Mouse (Mus musculus): ENCODE results near the gene Stab1.

Gene Stab1

GRCm38 (mm10) chr14:31165458-31165857 is 3.0 kb downstream of the Stab1 start:
- no peak for DNase-seq (ENCODE audit: low read depth, low spot score)

- DNase-seq (ENCODE audit: low read depth, low spot score): no peak
These were observed 3.4 kb downstream of the Stab1 start for GRCm38 (mm10) chr14:31165010-31165409.

- DNase-seq (ENCODE audit: low read depth, low spot score): no peak
These were observed 4.4 kb downstream of the Stab1 start for GRCm38 (mm10) chr14:31164067-31164466.

GRCm38 (mm10) chr14:31161638-31162037 is 6.8 kb downstream of the Stab1 start:
- DNase-seq (ENCODE audit: low read depth, low spot score): no peak

- DNase-seq (ENCODE audit: low read depth, low spot score): no peak
These were observed 7.2 kb downstream of the Stab1 start for GRCm38 (mm10) chr14:31161191-31161590.

- no peak for DNase-seq (ENCODE audit: low read depth, low spot score)
These were observed 8.0 kb downstream of the Stab1 start for GRCm38 (mm10) chr14:31160196-31161150.

GRCm38 (mm10) chr14:31145694-31146093 is 22.7 kb downstream of the Stab1 start:
- DNase-seq (ENCODE audit: low read depth, low spot score): no peak

- DNase-seq (ENCODE audit: low read depth, low spot score): no peak
These were observed 27.4 kb downstream of the Stab1 start for GRCm38 (mm10) chr14:31141011-31141410.

- no peak for DNase-seq (ENCODE audit: low read depth, low spot score)
These were observed 28.3 kb downstream of the Stab1 start for GRCm38 (mm10) chr14:31140141-31140540.

- DNase-seq (ENCODE audit: low read depth, low spot score): no peak
These were observed 28.8 kb downstream of the Stab1 start for GRCm38 (mm10) chr14:31139666-31140065.

- DNase-seq (ENCODE audit: low read depth, low spot score): no peak
These were observed 29.5 kb downstream of the Stab1 start for GRCm38 (mm10) chr14:31138897-31139429.

GRCm38 (mm10) chr14:31138219-31138896 is 30.1 kb downstream of the Stab1 start:
- peak; percentile 28 for DNase-seq (ENCODE audit: low read depth, low spot score)

GRCm38 (mm10) chr14:31137791-31138190 is 30.6 kb downstream of the Stab1 start:
- no peak for DNase-seq (ENCODE audit: low read depth, low spot score)

- no peak for DNase-seq (ENCODE audit: low read depth, low spot score)
These were observed 31.2 kb downstream of the Stab1 start for GRCm38 (mm10) chr14:31137281-31137595.

- DNase-seq (ENCODE audit: low read depth, low spot score): no peak
These were observed 31.8 kb downstream of the Stab1 start for GRCm38 (mm10) chr14:31136411-31137280.

- no peak for DNase-seq (ENCODE audit: low read depth, low spot score)
These were observed 32.7 kb downstream of the Stab1 start for GRCm38 (mm10) chr14:31135495-31136410.

- no peak for DNase-seq (ENCODE audit: low read depth, low spot score)
These were observed 34.1 kb downstream of the Stab1 start for GRCm38 (mm10) chr14:31134015-31135000.

GRCm38 (mm10) chr14:31133023-31133665 is 35.3 kb downstream of the Stab1 start:
- DNase-seq (ENCODE audit: low read depth, low spot score): no peak

- no peak for DNase-seq (ENCODE audit: low read depth, low spot score)
These were observed 35.9 kb downstream of the Stab1 start for GRCm38 (mm10) chr14:31132491-31132975.
